Mouse (Mus musculus) neutrophil, adult 83 days (primary cell): ENCODE measurements around the gene Vmn1r83. TPM values are rescaled to one million over a fixed set of nuclear protein-coding genes. Genes with fewer than 3 reads are reported as not detected.

ENCODE experiments used
- total RNA-seq, 2 experiments: library from RNA; stranded (reverse); gene quantifications; one replicate each; pipeline ENCODE4 v1.2.4; 2023

Vmn1r83 gene
- under 1 TPM; 0.15 to 0.29 TPM for total RNA-seq

GRCm38 (mm10) chr7:12329381-12329780, at the start of gene Vmn1r83:
TSS of gene Vmn1r83 (minus strand) at chr7:12329481.

GRCm38 (mm10) chr7:12369173-12369572, 39.9 kb upstream of the Vmn1r83 start, which contains the start of gene Vmn1r84:
TSS of gene Vmn1r84 (minus strand) at chr7:12369273.

GRCm38 (mm10) chr7:12300130-12300529, 29.2 kb downstream of the Vmn1r83 start, which contains the start of gene Vmn1r82:
TSS of gene Vmn1r82 (plus strand) at chr7:12300430.

Other genes starting within 250 kb of the Vmn1r83 start
- not detected for gene Vmn1r78, start 179.2 kb downstream of the Vmn1r83 start, total RNA-seq
- gene Vmn1r79, start 158.2 kb downstream of the Vmn1r83 start, total RNA-seq, result not detected
- not detected for gene Vmn1r80, start 140.2 kb downstream of the Vmn1r83 start, total RNA-seq
- not detected for gene Vmn1r81, start 61.2 kb downstream of the Vmn1r83 start, total RNA-seq
- not detected for gene Vmn1r82, start 29.1 kb downstream of the Vmn1r83 start, total RNA-seq
- gene Vmn1r84, start 39.8 kb upstream of the Vmn1r83 start, total RNA-seq, result not detected
- gene Zfp551, start 93.3 kb upstream of the Vmn1r83 start, total RNA-seq, result under 1 TPM in 1 of 2 experiments, not detected in 1; 0.35 TPM
- 1 to 10 TPM; 1.4 to 2.1 TPM for gene Zfp606, start 148.8 kb upstream of the Vmn1r83 start, total RNA-seq
- gene 2900092C05Rik, start 183.0 kb upstream of the Vmn1r83 start, total RNA-seq, result not detected